Mouse (Mus musculus): ENCODE data around the gene Lama5.

Lama5 gene

DNA sequence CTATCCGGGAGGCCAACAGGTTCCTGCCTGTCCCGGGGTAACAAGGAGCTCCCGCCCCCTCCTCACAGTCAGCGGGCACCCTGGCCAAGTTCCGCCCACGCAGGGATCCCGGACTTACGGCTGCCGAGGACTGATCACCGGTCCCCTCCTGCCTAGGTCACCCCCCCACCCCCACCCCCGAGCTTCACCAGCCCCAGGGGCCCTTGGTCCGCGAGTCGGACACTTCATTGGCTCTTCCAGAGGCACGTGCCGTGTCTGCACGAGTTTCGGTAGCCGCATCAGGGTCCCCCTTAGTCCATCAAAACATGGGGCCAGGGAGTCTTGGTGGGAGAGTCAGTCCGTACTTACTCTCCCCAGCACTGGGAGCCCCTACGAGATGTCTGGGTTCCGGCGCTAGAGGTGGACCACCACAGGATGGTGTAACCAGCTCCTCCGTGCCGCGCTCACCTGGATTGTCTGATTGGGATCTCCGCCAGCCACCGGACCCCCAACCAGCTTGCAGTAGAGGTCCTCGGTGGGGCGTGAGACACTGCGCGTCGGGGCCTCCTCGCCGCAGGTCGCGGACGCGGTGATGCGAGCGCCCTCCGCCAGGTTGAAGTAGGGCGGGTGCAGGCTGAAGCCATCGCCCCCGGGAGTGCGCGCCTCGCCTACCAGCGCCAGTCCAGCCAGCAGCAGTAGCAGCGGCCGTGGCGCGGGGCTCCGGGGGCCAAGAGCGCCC is 456 bp downstream of the Lama5 start:
- DNase-seq (ENCODE audit: low spot score in 2 of 2) = no peak

DNA sequence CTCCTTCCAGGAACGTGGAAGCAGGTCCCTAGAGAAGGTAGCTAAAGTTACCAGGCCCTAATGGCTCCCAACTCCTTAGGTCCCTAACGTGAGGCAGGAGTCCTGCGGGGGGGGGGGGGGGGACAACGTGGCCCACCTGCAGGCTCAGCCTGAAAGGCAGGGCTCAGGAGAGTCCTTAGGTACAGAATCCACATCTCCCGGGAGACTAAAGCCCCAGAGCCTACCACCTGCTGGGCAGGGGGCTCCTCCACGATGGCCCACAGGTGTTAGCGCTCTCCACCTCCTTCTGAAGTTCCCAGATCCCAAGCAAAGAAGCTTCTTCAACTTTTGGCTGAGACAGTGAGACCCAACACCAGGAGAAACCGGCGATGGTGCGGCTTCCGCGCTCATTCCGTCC is 1.0 kb downstream of the Lama5 start:
- no peak for DNase-seq (ENCODE audit: low spot score in 2 of 2)

DNA sequence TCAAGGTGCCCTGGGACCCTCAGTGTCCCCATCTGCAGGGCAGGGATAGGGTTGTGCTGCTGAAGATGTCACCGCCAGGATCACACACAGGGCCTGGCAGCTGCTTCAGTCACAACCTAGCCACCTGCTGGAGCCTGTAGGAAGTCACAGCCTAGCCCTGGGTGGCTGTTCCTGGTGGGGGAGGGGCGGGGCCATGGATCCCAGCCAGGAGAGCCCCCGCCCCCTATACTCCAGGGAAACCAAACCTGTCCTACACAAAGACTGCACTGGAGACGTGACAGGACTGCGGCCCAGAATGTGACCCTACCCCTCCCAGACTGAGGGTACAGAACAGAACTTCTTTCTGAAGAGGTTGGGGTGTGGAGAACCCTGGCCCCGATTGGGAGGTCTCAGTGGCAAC is 3.4 kb downstream of the Lama5 start:
- no peak for DNase-seq (ENCODE audit: low spot score in 2 of 2)

DNA sequence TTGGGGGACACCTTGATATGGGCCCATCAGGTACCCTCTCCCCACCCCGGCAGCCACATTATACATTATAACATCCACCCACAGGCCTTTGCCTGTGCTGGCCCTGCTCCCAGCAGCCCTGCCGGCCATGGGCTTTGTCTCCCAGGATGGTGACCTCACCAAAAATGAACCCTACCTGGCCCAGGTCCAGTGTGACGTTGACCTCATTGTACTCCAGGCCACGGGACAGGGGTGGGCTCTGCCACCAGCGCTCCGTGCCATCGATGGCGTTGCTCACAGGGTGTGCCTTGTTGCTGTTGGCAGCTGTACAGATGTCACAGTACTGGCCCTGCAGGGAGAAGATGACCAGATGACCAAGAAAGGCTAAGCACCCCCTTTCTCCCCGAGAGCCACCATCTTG is 4.6 kb downstream of the Lama5 start:
- DNase-seq (ENCODE audit: low spot score in 2 of 2) = no peak

DNA sequence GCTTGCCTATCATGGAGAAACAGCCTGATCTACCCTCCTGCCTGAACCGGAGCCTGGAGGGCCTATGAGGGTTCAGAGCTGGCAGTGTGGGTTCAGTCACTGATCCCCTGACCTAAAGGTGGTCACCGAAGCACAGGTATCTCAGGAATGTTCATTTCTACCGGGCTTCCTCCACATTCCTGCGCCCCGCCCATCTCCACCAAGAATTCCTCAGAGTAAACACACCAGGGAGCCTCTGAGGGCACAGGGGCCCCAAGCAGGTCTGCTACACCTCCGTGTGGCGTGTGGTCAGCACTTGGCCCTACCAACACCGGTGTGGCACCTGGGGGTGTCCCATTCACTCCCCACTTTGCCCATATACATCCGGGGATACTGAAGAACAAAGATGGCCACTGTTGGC is 5.5 kb downstream of the Lama5 start:
- no peak for DNase-seq (ENCODE audit: low spot score in 2 of 2)

DNA sequence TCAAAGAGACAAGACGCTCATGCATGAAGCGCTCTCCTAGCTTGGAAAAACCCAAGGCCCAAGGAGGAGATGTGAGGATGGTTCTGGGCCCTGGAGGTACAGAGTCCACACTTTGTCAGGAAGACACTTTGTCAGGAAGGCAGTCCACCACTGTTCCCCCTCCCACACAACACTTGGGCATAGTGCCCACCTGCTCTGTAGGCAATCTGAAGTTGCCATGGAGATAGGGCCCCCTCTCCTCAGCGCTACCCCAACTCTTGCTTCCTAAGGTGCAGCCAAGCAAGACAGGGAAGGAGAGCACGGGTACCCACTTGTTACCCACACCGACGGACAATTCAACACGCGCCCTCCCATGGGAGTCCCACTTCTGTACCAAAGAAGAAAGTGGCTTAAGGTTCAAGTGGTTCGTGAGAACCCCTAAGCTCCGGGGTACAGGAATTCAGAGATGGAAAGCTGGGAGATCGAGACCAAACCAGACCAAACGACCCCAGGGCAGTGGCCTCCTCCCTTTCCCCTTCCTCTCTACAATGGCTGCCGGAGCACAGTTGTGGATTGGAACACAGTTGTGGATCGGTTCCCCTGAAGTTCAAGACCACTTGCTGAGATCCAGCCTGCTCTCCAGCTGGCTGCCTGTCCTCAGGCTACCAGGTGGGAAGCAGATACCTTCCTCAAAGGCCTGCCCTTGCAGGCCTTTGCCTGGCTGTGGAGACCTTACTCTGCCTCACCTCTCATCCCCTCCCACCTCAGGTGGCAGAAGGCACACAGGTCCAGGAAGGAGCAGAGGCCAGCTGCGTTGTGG is 6.3 kb downstream of the Lama5 start:
- no peak for DNase-seq (ENCODE audit: low spot score in 2 of 2)

DNA sequence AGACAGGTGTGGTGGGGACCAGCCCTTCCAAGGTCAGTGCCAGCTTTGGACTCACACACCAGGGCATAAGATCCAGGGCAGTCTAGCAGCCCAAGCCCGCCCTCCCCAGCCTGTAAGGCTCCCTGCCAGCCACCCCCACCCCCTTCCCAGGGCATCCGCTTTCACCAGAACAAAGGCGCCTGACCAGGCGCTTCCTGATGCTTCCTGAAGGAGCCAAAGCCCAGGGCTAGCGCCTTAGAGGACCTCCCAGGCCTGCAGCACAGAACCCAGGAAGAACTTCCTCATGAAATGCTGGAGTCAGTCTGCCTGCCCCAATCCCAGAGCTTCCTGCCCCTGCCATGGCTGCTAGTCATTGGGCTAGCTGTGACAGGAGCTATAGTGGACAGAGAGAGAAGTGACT is 7.0 kb downstream of the Lama5 start:
- DNase-seq (ENCODE audit: low spot score in 2 of 2) = no peak

DNA sequence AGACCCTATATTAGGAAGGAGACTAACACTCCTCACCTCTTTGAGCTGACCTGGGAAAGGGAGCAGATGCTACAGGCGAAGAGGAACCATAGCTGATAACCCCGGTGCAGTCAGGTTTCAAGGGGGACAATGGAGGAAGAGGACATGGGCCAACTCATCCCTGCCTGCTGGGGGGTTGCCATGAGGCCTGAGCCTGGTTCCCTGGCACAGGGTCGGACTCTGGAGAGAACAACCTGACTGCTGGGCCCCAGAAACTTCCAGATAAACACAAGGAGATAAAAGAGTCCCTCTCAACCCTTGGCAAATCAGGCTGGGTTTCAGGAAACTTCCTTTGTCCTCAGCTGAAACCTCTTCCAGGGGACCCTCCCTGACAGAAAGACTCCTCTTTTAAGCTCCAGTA is 7.4 kb downstream of the Lama5 start:
- DNase-seq (ENCODE audit: low spot score in 2 of 2) = no peak

DNA sequence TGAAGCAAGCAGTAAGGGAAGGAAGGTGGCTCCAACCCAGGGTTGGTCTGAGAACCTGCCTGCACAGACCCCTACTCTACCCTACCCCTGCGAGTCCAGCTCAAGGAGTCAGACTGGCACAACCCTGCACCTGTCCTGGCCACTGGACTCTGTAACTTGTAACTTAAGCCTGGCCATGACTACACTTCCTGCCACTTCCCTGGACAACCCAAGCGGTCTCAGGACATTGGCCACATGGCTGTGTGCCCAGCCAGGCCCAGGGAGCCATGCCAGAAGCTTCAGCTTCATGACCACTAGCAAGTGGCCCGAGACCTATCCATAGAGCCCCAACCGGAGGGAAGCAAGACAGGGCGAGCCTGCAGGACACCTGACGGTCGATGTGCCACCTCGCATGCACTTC is 8.1 kb downstream of the Lama5 start:
- DNase-seq (ENCODE audit: low spot score in 2 of 2) = no peak

DNA sequence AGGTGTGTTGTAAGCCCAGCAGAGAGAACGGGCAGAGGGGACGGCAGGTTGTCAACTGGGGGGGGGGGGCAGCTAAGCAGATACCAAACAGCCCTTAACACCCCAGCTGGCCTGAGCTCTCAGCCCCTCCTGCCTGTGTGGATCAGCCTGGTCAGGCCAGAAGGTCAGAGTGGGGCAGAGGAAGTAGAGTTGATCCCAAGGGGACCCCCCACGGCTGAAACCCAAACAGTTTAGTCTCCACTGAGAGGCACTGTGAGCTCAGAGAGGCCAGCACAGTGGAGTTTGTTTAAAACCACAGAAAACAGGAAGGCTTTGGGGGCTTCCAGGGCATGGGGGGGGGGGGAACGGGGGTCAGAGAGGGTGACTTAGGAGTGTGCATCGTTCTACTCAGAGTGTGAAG is 8.7 kb downstream of the Lama5 start:
- no peak for DNase-seq (ENCODE audit: low spot score in 2 of 2)

DNA sequence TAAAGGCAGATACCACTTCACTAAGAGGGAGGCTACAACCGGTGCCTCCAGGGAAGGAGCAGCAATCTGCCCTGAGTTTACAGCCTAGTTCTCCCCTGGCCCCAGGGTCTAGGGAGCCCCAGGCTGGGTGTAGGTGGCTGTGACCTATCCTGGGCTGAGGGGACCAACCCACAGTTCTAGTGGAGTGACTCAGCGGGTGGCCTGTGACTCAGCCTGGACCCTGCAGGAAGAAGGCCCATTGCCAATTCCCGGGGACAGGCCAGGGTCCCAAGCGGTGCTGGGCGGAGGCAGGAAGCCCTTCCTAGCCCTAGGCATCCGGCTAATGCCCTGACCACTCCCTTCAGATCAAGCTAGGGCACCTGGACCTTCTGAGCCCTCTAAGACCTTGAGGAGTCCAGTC is 9.7 kb downstream of the Lama5 start:
- DNase-seq (ENCODE audit: low spot score in 2 of 2) = no peak

DNA sequence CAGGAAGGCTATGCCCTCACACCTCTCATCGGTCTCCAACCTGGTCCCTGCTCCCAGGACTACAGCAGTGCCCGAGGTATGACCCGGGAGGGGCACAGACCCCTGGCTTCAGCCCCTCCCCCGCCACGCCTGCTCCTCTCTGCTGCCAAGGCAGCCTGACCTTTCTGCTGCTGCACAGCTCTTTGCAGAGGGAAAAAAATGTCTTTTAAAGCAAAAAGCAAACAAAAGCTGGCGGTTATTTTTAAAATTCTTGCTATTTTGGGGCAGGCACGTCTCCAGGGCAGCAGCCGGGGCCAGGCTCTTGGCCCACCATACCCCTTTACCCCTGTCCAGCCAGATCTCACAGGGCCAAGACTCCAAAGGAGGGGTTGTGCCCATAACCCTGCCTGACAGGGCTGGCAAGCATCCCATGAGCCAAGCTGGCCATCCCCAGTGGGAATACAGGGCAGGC is 10.6 kb downstream of the Lama5 start:
- DNase-seq (ENCODE audit: low spot score in 2 of 2) = no peak

DNA sequence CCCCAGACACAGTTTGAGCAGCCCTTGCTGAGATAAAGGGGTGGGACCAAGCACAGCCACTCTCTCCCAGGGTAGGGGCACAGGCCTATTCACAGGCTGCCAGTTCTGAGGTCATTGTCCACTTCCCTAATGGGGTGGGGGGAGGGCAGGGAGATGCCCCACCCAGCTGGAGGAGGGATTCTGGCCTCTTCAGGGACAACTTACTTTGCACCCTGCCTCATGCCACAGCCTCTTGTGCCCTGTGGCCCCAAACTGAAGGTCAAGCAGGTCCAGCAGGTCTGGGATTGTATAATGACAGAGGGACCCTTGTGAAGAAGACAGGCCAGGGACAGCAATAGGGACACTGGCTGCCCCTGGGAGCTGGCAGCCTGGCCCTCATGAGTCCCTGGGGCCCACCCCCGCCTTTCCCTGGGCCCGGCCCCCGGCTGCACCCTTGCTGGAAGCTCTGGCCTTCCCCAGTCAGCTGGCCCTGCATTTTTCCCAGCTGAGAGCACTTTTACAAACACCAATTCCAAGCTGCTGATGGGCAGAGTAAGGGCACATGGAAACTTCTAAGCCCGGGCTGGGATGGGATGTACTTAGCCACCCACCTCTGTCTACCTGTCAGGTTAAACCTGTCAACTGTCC is 11.2 kb downstream of the Lama5 start:
- DNase-seq (ENCODE audit: low spot score in 2 of 2) = no peak

DNA sequence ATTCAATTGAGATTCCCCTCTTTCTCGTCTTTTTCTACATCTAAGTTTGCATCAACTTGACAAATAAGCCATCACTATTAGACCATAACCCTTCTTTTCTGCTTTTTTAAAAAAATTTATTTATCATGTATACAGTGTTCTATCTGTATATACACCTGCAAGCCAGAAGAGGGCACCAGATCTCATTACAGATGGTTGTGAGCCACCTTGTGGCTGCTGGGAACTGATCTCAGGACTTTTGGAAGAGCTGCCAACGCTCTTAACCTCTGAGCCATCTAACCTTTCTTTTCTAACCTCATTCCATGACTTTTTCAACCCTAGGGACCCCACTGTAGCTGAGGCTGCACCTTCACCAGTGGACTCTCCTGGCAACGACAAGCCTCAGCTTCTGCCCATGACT is 13.4 kb downstream of the Lama5 start:
- DNase-seq (ENCODE audit: low spot score in 2 of 2) = no peak

DNA sequence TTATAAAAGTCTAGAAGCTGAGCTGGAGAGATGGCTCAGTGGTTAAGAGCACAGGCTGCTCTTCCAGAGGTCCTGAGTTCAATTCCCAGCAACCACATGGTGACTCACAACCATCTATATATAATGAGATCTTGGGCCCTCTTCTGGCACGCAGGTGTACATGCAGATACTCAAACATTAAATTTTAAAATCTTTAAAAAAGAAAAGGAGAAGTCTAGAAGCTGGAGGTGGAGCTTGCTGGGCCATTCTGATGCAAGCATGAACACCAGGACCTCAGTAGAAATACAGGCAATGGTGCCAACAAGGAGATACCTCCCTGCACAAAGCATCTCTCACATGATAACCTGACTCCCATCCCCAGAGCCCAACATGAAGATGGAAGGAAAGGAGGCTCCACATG is 16.7 kb downstream of the Lama5 start:
- no peak for DNase-seq (ENCODE audit: low spot score in 2 of 2)

DNA sequence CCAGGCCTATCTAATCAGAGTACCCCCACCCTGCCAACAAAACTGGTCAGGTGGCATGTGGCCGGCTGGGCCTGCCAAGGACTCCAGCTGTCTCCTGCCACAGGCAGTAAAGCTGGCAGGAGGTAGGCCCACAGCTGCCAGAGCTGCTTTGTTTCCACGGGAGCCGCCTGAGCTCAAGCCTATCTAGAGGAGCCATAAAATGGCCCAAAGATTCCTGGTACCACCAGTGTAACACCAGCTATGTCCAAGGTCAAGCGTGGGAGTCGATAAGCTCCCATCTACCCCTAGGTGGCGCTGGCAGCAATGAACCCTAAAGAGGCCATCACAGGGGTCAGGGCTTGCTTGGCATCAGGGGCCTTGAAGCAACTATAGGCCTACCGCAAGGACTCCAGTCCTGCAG is 17.8 kb downstream of the Lama5 start:
- no peak for DNase-seq (ENCODE audit: low spot score in 2 of 2)

DNA sequence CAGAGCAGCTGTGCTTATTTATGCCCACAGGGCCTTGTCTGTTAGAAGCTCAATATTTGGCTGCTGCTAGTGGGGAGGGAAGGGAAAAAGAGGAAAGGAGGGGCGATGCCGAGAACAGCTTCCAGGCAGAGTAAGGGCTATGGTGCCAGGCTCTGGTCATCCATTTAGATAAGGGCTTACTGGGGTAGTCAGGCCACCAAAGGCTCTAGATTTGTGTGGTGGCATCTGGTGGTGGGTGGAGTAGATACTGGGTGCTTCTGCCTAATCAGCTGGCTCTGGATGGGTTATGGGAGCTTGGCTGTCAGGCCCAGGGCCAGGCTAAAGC is 19.7 kb downstream of the Lama5 start:
- no peak for DNase-seq (ENCODE audit: low spot score in 2 of 2)

DNA sequence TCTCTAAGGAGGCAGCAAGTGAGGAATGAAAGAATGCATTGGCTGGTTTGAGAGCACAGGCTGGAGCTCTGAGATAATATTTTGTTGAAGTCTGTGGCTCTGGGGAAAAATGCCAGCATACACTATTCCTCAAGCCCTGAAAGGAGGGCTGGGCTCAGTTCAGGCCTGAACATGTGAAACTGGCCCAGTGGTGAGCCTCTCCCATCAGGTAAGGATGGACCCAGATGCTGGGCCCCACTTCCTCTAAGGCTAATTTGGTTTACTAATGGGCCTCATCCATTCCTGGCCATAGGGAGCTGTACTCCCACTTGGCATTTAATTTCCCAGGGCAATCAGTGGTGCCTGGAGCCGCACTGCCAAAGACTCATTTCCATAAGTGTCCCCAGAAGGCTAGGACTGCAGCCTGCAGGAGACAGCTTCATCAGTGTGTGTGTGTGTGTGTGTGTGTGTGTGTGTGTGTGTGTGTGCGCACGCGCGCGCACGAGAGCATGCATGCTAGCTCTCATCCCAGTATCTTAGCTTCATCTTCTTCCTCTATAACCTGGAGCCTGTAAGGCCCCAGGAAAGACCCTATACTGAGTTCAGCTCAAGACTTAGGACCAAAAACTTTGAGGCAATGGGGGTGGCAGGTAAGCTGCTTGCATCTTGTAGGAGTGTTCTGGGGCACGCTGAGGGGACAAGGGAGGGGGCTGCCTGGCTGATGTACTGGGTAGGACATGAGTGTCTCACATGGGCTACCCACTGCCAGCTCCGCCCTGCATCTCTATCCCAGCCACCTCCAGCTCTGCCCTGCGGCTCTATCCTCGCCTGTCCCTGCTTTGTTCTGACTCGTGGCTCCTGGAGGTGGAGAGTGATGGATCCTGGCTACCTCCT is 20.3 kb downstream of the Lama5 start:
- no peak for DNase-seq (ENCODE audit: low spot score in 2 of 2)

DNA sequence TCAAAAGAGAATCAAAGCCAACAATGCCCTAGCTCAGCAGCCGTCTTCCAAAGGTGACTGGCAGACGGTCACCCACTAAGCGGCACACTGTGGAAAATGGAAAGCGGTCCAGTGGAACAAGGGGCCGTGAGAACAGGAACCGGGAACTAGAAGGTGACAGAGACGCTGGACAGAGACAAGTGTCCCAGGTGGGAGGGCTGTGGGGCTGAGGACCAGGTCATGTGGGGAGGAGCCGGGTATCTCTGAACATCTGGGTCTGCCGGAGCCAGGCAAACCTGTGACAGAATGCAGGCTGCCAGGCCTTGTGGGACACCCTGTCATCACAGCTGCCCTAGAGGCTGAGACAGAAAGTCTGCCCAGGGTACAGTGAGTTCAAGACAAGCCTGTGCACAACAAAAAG is 21.2 kb downstream of the Lama5 start:
- DNase-seq (ENCODE audit: low spot score in 2 of 2) = no peak

DNA sequence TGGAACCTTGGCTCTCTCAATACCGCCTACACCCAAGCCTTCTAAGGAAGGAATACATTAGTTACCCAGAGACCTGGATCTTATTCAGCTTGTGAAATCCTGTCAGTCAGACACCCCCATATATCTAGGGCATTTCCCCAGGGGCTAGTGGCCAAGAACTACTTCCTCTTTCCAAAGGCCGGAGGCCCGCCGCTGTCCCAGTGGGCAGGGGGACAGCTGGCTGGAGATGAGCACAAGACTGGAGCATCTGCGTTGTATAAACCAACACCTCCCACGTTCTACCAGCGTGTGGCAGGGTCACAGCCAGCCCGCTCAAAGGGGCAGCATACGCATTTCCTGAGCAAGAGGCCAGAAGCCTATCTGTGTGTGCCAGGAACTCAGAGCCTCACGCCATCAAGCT is 22.9 kb downstream of the Lama5 start:
- DNase-seq (ENCODE audit: low spot score in 2 of 2) = peak in 1 of 2 experiments; percentile 23

DNA sequence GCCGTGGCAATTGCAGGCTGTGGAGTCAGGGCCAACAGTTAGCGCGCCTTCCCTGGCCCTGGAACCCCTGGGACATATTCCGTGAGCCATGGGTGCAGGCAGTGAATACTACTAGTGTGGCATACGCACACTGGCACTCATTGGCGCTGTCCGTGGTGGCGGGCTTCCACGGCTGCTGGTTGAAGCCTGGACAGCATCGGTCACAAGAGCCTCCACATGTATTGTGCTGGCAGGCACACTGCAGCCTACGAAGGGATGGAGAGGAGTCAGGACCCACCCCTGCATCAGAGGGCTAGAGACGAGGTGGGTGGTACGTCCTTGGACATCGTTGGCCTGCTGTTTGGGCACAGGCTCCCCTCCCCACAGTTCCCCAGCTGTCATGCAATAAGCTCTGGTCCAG is 23.4 kb downstream of the Lama5 start:
- no peak for DNase-seq (ENCODE audit: low spot score in 2 of 2)

DNA sequence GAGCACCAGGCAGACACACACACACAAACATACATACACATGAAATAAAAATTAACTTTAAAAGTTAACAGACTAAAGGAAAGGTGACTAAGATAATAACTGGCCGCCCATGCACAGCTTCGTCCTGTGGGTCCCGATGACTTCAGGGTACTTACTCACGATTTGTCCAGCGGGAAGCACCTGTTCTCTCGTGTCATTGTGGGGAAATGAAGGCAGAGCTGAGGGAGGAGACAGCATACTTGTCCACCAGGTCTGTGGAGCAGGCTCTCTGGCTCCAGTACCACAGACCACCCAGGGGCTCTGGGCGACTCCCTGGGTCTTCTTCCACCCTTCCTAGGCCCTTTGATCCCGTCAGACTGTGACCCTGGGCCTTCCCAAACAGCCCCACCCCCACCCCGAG is 24.4 kb downstream of the Lama5 start:
- no peak for DNase-seq (ENCODE audit: low spot score in 2 of 2)
